Mouse (Mus musculus): Measurements from ENCODE around the gene D3Ertd254e. TPM values are rescaled to one million over a fixed set of nuclear protein-coding genes. Genes with fewer than 3 reads are reported as not detected.
"Not testable (repeated sequence)": the region's sequence is repeated elsewhere in the genome, so short reads cannot be mapped to it uniquely, and the experiment has no call there.

Gene D3Ertd254e
- 1 to 10 TPM; 5.5 to 6.3 TPM for total RNA-seq (2021)

- intact Hi-C loops (cut with DNase I), result no loop called here
- DNase-seq, result peak; percentile 93
Measured at GRCm38 (mm10) chr3:36150934-36151686, at the start of gene D3Ertd254e. TSS of gene D3Ertd254e (plus strand) at chr3:36151017.

DNA sequence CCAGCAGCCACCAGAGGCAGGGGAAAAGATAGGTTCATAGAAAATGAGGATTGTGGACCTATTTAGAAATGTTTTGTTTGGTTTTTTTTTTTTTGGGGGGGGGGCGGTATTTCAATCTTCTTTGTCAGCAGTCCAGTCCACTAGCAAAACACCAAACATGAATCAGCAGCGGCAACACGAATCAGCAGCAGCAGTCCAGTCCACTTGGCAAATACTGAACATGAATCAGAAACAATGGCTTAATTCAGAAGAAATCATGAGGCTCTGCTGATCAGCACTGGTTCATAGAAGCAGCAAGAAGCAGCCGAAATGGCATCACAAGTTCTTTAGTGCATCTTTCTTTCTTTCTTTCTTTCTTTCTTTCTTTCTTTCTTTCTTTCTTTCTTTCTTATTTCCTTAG is 34.7 kb upstream of the D3Ertd254e start:
- no peak for DNase-seq
- intact Hi-C loops (cut with DNase I), result no loop called here

GRCm38 (mm10) chr3:36119684-36120548 is 30.9 kb upstream of the D3Ertd254e start:
- intact Hi-C loops (cut with DNase I), result no loop called here
- no peak for DNase-seq

DNA sequence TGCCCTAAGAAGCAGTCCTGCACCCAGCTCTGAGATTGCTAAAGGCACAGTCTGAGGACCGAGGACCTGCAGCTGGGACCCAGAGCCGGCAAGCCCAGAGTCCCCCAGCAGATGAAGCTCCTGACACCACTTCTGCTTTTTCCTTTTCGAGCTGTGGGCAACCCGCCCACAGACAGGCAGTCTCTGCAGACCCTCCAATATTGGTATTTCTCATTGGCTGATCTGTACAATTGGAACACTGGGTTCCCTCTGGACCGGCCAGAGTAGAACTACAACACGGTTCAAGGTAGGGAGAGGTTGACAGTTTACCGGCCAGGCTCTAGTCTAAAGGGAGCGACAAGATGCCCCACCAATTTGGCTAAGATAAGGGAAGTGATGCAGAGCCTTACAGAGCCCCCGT is 24.6 kb upstream of the D3Ertd254e start:
- DNase-seq; intact Hi-C loops (cut with DNase I): not testable (repeated sequence)

DNA sequence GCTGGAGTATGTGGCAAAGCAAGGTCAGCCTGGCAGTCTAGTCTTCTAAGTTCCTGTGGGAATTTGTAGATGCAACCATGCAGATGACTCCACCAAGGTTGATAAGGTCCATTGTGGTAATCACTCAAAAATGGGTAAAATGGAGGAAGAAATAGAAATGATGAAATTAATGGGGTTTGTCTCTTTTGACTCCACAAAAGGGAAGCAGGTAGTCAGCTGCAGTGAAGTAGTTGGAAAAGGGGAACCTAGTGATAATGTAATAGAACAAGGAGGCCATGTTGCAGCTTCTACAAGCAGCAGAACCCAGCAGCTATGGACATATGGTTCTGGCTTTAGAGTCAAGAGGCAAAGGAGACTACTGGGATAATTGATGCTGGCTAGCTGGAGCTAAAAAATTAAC is 14.7 kb upstream of the D3Ertd254e start:
- DNase-seq, result no peak
- intact Hi-C loops (cut with DNase I), result loop anchor here (5.0 kb wide), 2 partner anchors 164 to 449 kb away; no protein-coding TSS in a partner anchor

- peak in 1 of 2 experiments; percentile 37 for DNase-seq
- intact Hi-C loops (cut with DNase I), result loop anchor here (5.0 kb wide), 2 partner anchors 165 to 450 kb away; no protein-coding TSS in a partner anchor
Measured at GRCm38 (mm10) chr3:36137560-36137959, 13.3 kb upstream of the D3Ertd254e start.

DNA sequence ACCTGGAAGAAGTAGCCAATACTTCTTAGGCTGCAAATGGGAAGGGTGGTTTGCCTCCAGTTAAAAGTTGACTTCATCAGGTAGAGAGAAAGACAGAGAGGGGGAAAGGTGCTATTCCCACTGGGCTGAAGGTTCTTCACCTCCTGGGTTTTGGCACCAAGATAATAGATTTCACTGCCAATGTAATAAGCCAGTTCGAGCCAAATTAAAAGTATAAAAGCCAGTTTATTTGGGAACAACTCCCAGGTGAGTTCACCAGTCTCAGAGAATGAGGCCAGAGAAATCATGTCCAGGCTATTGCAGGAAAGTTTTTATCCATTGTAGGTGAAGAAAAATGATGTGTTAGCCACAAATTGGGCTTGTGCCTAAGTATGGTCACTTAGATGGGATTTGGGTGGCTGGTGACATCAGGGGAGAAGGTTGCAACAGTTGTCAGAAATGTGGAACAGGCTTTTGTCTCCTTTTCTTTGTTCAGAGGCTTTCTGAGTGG is 12.6 kb upstream of the D3Ertd254e start:
- no peak for DNase-seq
- intact Hi-C loops (cut with DNase I), result loop anchor here (5.0 kb wide), 2 partner anchors 166 to 451 kb away; no protein-coding TSS in a partner anchor

GRCm38 (mm10) chr3:36138996-36139395 is 11.8 kb upstream of the D3Ertd254e start:
- intact Hi-C loops (cut with DNase I), result loop anchor here (5.0 kb wide), 2 partner anchors 167 to 452 kb away; no protein-coding TSS in a partner anchor
- DNase-seq, result no peak

- DNase-seq, result no peak
- intact Hi-C loops (cut with DNase I), result no loop called here
Measured at GRCm38 (mm10) chr3:36150537-36150933, 282 bp upstream of the D3Ertd254e start.

DNA sequence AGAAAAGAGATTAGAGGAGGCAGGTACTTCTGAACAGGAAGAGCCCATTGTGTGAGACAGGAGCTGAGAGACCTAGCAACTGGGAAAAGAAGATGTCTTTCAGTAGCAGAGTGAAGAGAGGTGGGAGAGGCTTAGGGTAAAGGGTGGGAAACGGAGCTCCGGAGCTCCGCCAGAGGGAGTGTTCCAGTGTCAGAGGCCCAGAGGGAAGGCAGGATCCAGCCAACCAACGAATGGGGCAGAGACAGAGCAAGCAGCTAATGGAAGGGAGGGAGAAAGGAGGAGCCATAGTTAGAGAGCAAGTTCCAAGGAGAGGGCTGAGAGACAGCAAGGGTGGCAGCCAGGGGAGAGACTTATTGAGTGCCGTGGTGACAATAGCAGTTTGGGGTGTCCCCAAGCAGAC is 4.5 kb downstream of the D3Ertd254e start:
- intact Hi-C loops (cut with DNase I), result no loop called here
- DNase-seq, result no peak

- DNase-seq, result no peak
- intact Hi-C loops (cut with DNase I), result no loop called here
Measured at GRCm38 (mm10) chr3:36170670-36171210, 19.9 kb downstream of the D3Ertd254e start.

GRCm38 (mm10) chr3:36171348-36171747 is 20.5 kb downstream of the D3Ertd254e start:
- DNase-seq, result no peak
- intact Hi-C loops (cut with DNase I), result no loop called here

DNA sequence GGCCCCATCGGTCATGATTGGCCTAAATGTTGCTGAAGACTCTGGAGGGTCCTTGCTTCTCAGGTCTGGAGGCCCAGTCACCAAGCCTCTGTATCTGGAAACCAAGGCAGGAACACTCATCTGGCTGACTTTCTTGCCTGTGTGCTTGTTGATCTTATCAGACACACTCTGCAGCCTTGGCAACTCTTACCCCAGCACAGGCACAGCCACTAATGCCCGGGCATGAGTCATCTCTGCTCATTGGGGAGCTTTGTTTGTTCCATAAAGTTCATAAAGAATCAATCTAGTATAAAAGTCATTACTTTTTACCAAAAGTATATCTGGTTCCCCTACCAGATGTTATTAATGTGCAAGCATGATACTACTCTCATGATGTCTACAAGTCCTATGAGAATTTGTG is 22.9 kb downstream of the D3Ertd254e start:
- intact Hi-C loops (cut with DNase I), result no loop called here
- DNase-seq, result no peak

DNA sequence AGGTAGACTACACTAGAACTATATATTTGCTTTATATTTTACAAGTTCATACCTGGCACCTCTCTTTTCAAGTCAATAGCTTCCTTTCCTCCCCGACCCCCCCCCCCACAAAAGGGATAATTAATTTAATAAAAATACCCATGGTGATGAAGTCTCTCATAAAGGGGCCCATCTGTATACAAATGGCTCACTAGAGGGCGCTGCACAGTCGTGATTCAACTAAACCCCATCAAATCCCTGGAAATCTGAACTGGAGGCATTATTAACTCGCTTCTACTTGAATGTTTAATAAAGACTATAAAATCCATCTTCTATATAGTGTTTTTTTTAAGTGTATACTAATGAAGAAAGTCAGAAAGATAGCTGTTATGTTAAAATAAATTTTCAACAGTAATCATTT is 30.7 kb downstream of the D3Ertd254e start:
- intact Hi-C loops (cut with DNase I), result loop anchor here (2.0 kb wide), 2 partner anchors 261 to 315 kb away; no protein-coding TSS in a partner anchor

DNA sequence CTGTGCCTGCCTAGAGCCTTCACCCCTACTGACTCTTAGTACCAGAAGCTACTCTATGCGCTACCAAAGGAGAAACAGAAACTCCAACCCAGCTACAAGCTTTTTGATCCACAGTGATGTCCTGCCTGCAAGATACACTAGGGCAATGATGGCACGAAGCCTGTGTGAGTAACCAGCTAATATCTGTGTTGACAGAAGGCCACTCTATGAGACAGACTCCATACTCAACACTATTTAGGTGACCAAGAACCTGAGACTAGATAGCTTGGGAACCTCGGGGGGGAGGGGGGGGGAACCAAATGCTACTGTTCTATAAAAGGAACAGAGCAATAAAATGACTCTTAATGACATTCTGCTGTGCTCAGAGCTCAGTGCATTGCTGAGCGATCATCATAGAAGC is 35.7 kb downstream of the D3Ertd254e start:
- intact Hi-C loops (cut with DNase I), result no loop called here

More for the DNA sequence above, 30.7 kb downstream of the D3Ertd254e start:
- peak; percentile 42 to 69 for DNase-seq

DNA sequence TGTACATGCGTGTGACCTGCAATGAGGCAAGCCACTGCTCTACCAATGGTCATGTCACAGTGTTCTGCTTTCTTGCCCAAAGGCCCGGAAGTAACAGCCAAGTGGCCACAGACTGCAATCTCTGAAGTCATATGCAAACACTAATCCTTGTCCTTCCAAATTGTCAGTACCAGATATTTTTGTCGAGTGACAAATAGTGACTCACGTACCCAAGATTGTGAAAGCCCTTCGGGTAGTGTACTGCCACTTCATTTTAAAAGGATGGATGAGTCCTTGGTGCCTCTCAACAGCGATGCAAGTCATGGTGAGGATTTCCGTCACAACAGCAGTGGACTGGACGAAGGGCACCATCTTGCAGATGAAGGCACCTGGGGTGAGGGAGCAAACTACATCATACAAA is 38.4 kb downstream of the D3Ertd254e start:
- intact Hi-C loops (cut with DNase I), result no loop called here
- DNase-seq, result no peak

More for the DNA sequence above, 35.7 kb downstream of the D3Ertd254e start:
- DNase-seq, result no peak

GRCm38 (mm10) chr3:36201098-36201497 is 50.3 kb downstream of the D3Ertd254e start:
- intact Hi-C loops (cut with DNase I), result no loop called here

DNA sequence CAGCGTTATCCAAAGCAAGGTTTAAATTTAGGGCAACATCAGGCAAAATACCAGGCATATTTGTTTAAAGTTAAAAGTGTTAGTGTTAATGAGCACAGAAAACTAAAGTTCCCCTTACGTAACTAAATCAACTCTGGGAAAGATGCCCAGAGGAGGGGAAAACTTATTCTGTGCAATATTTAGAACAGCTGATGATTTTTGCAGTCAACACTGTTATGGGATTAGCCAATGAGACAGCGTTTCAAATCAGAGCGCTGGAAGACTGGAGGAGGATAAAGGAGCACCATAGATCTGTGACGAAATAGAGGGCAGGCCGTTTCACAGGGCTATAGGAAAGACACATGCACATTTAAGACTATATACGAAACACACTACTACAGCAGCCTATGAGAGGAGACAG is 52.1 kb downstream of the D3Ertd254e start:
- intact Hi-C loops (cut with DNase I), result no loop called here
- DNase-seq, result peak in 1 of 2 experiments; percentile 8

More at GRCm38 (mm10) chr3:36201098-36201497, 50.3 kb downstream of the D3Ertd254e start:
- DNase-seq, result no peak

- intact Hi-C loops (cut with DNase I), result no loop called here
- DNase-seq, result no peak
Measured at GRCm38 (mm10) chr3:36207520-36208264, 56.9 kb downstream of the D3Ertd254e start.

All from heart, postnatal 10 days (tissue).